Mouse (Mus musculus) spleen, adult 2 months (tissue): ENCODE results near the gene Itch.

ENCODE experiments used
- CTCF ChIP-seq: fragments of 200-500 bp; IDR thresholded peaks from 2 replicates; pipeline ENCODE4 v1.5.1; 2011; ENCODE audit warnings: mild to moderate bottlenecking, inconsistent platforms; ENCODE audit not compliant: insufficient read depth, insufficient read length, insufficient replicate concordance; ENCODE audit errors: extremely low read depth
- POLR2A ChIP-seq: fragments of 200-500 bp; IDR thresholded peaks from 2 replicates; pipeline ENCODE4 v1.6.1; 2011; ENCODE audit warnings: low read depth, low read length, inconsistent platforms

- no peak for TF ChIP-seq CTCF
- TF ChIP-seq POLR2A, result no peak
Measured at GRCm38 (mm10) chr2:155101761-155102181, 31.5 kb upstream of the Itch start.
